Mouse (Mus musculus) stomach, postnatal 0 days (tissue): ENCODE measurements around the gene Abcc4. TPM values are rescaled to one million over a fixed set of nuclear protein-coding genes. Genes with fewer than 3 reads are reported as not detected.

Experiments
- ATAC-seq: fragments of 200-750 bp; cut with Nextera tagmentation; 2 replicates; pipeline ENCODE4 v1.8.0; 2017; ENCODE audit not compliant: low FRiP score, low TSS enrichment
- DNase-seq: peaks from one replicate; pipeline ENCODE4 v3.0.0-alpha.2; 2016; ENCODE audit warnings: low spot score
- H3K27ac ChIP-seq: fragments of 300-500 bp; sonication (generic); replicated peaks from 2 replicates; pipeline ENCODE4 v1.5.1; 2014; ENCODE audit warnings: mild to moderate bottlenecking, control low read depth
- H3K27me3 ChIP-seq: fragments of 300-500 bp; sonication (generic); 2 replicates; pipeline ENCODE4 v1.6.1; 2014; ENCODE audit warnings: low read length; ENCODE audit not compliant: control insufficient read depth, insufficient read depth
- H3K36me3 ChIP-seq: fragments of 300-500 bp; sonication (generic); 2 replicates; pipeline ENCODE4 v1.6.1; 2014; ENCODE audit warnings: low read length, mixed read lengths; ENCODE audit not compliant: control insufficient read depth, insufficient read depth
- H3K4me1 ChIP-seq: fragments of 300-500 bp; sonication (generic); replicated peaks from 2 replicates; pipeline ENCODE4 v1.6.1; 2014; ENCODE audit warnings: antibody characterized with exemption; ENCODE audit not compliant: control insufficient read depth, insufficient read depth
- H3K4me2 ChIP-seq: fragments of 300-500 bp; sonication (generic); replicated peaks from 2 replicates; pipeline ENCODE4 v1.6.1; 2014; ENCODE audit warnings: low read depth, mild to moderate bottlenecking, control low read depth, moderate library complexity
- H3K4me3 ChIP-seq: fragments of 300-500 bp; sonication (generic); 2 replicates; pipeline ENCODE4 v1.5.1; 2014; ENCODE audit warnings: low read depth, low read length, control low read depth
- H3K9ac ChIP-seq: fragments of 300-500 bp; sonication (generic); 2 replicates; pipeline ENCODE4 v1.6.1; 2014; ENCODE audit warnings: mild to moderate bottlenecking, low read length, control low read depth, mixed read lengths
- H3K9me3 ChIP-seq: fragments of 300-500 bp; sonication (generic); 2 replicates; pipeline ENCODE4 v1.6.1; 2016; ENCODE audit warnings: low read length; ENCODE audit not compliant: control insufficient read depth
- CTCF ChIP-seq: IDR thresholded peaks from 2 replicates; pipeline ENCODE4 v1.5.1; 2016; ENCODE audit warnings: antibody characterized with exemption, low read depth, mild to moderate bottlenecking, moderate library complexity
- EP300 ChIP-seq: optimal IDR thresholded peaks from 2 replicates; pipeline ENCODE3; 2016; ENCODE audit warnings: antibody characterized with exemption
- WGBS: fragments of 180-500 bp; shearing (Covaris S2); extraction: QIAGEN DNeasy Blood & Tissue Kit; methylation state at CpG from one replicate; pipeline ENCODE4 v1.1.7; 2014; 5-methylcytosine and 5-hydroxymethylcytosine counted together
- polyA plus RNA-seq: library from polyadenylated mRNA; unstranded; fragments of >200 nt; fragmentation: Nextera tagmentation; extraction: Ambion mirVana; gene quantifications from 2 replicates; pipeline ENCODE4 v1.2.1, GENCODE M21; 2015

Abcc4 gene
- polyA plus RNA-seq, 1 experiment from 2014 or later: 1.9 TPM

DNA sequence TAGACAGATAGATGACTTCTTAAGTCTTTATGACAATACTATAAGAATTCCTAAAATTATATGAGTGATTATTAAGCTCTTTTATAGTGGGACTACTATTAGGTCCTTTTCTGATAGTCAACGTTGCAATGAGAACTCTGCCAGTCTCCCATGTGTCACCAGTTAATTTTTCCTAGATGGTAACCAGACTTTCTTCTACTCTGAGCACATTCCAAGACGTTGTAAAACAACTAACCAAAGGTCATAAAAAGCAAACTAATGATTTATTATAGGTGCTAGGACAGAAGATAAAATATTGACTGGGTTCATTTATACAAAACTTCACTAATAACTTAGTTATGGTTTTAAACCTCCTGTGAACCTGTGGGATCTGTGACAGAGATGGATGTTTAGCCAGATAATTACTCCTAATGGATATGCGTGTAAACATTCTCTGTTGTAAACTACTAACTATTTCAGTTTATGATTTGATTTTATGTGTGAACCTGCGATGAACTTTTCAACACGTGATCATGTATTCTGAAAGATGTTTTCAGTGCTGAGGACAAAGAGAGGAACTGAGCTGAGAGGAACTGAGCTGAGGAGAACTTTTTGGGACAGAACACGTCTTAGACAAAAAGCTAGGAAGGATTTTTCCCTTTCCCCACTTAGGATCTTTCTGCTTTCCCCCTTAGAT, 85.1 kb downstream of the Abcc4 start:
- WGBS: 46% methylated on average over 6 of the region's 6 CpGs

DNA sequence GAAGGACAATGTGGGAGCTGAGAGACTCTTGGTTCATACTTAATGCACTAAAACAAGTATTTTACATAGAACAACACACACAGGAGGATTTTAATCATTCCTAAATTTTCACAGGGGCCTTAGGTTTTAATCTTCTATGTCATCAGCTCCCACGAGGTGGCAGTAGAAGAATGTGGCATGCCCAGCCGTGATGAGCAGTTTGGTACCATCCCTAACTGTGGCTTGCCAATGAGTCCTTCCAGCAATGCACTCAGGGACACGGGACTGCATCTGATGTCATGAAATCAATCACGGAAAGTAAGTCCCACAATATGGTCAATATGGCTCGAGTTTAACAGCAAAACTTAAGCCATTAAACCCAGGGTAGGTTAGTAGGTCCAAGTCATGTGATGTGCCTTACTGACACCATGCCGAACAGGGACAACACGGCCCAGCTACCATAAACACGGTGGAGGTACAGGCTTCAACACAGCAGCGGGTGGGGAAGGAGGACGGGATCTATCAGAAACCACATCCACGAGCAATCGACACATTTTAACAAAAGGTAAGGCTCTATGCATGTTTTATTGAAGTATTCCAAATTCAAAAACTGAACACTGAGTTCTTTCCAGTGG, 89.2 kb downstream of the Abcc4 start:
- 70% methylated on average over 12 of the region's 12 CpGs for WGBS
- no peak for DNase-seq

More for the DNA sequence above, 85.1 kb downstream of the Abcc4 start:
- Histone ChIP-seq H3K27ac (no peak overlapping the region), H3K4me2 (no peak overlapping the region), H3K9me3 (no peaks in the 10 kb centered on the region), H3K9ac (no peak overlapping the region), H3K4me3 (no peak overlapping the region), H3K4me1 (no peaks in the 10 kb centered on the region), H3K27me3 (no peaks in the 10 kb centered on the region), H3K36me3 (no peaks in the 10 kb centered on the region)
- DNase-seq (no peak), ATAC-seq (no peak)
- TF ChIP-seq CTCF (no peak), EP300 (no peak)

DNA sequence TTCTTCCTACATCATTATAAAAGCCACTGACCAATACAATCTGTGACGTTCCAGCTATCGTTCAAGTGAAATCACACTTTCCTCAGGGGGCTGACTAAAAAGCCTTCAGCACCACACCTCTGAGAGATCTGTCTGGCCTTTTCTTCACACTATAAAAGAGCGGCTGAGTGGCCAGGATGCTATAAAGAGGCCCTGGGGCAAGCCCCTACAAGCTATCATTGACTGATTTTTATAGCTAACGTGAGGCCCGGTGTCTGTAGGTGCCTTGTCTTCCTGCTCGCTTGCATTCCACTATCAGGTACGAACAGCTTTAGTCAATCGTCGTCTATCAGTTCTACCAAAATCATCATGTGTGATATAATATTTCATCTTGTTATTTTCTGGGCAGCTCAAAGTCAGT, 92.3 kb downstream of the Abcc4 start:
- no peak overlapping the region for H3K4me3 ChIP-seq
- H3K9ac ChIP-seq: no peak overlapping the region
- H3K36me3 ChIP-seq: no peaks in the 10 kb centered on the region
- no peaks in the 10 kb centered on the region for H3K9me3 ChIP-seq
- DNase-seq: no peak
- no peak overlapping the region for H3K27ac ChIP-seq
- H3K27me3 ChIP-seq: no peaks in the 10 kb centered on the region
- 63% methylated on average over 9 of the region's 9 CpGs for WGBS
- no peak for ATAC-seq
- no peaks in the 10 kb centered on the region for H3K4me1 ChIP-seq
- no peak overlapping the region for H3K4me2 ChIP-seq
- TF ChIP-seq EP300 (no peak), CTCF (no peak)

More for the DNA sequence above, 89.2 kb downstream of the Abcc4 start:
- H3K4me1 ChIP-seq: no peaks in the 10 kb centered on the region
- no peak overlapping the region for H3K4me3 ChIP-seq
- no peak overlapping the region for H3K9ac ChIP-seq
- TF ChIP-seq EP300 (no peak), CTCF (peak; percentile 88)
- no peaks in the 10 kb centered on the region for H3K9me3 ChIP-seq
- no peaks in the 10 kb centered on the region for H3K27me3 ChIP-seq
- no peak overlapping the region for H3K4me2 ChIP-seq
- ATAC-seq: no peak
- no peaks in the 10 kb centered on the region for H3K36me3 ChIP-seq
- H3K27ac ChIP-seq: no peak overlapping the region

DNA sequence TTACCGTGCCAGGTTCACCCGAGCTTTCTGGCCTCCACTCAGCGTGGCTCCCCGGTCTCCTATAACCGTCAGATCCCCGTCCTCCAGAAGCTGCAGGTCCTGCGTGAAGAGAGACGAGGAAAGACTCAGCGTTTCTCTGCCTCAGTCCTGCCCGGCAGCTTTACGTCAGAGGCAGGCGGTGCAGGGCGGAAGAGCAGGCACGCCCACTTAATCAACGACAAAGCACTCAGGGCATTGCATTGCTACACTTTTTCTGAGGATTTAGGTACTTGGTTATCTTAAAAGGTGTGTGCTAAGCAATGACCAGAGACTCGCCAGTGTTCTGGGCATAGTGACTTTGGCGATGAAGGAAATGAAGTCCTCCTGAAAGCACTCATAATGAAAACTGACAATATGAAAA, 94.3 kb downstream of the Abcc4 start:
- WGBS: 44% methylated on average over 17 of the region's 17 CpGs
- Histone ChIP-seq H3K27me3 (no peaks in the 10 kb centered on the region), H3K4me2 (peak overlapping the region; percentile 2; the same call in 1 of the 2 replicates), H3K36me3 (no peaks in the 10 kb centered on the region), H3K27ac (no peak overlapping the region), H3K9me3 (no peaks in the 10 kb centered on the region), H3K4me1 (no peaks in the 10 kb centered on the region), H3K4me3 (no peak overlapping the region), H3K9ac (no peak overlapping the region)
- DNase-seq (peak; percentile 77), ATAC-seq (peak; percentile 90)
- TF ChIP-seq CTCF: no peak
- TF ChIP-seq EP300: no peak

DNA sequence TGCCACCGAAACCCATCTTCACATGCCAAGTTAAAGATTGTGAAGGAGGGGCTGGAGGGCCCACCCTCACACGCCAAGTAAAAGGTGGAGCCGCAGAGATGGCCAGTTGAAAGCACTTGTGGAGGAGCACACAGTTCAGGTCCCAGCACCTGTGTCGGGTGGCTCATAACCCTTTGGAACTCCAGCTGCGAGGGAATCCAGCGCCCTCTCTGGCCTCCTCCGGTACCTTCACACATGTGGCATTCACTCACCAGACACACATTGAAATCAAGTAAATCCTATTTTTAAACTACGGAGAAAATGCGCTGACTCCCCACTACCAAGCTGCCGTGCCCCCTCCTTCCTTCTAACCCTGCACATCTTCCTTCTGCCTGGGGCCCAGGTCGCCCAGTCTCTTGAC, 95.2 kb downstream of the Abcc4 start:
- ATAC-seq: no peak
- H3K4me3 ChIP-seq: no peak overlapping the region
- no peak overlapping the region for H3K9ac ChIP-seq
- no peak overlapping the region for H3K4me2 ChIP-seq
- no peaks in the 10 kb centered on the region for H3K27me3 ChIP-seq
- no peaks in the 10 kb centered on the region for H3K36me3 ChIP-seq
- no peak for DNase-seq
- WGBS: 95% methylated on average over 11 of the region's 11 CpGs
- no peaks in the 10 kb centered on the region for H3K4me1 ChIP-seq
- H3K9me3 ChIP-seq: no peaks in the 10 kb centered on the region
- TF ChIP-seq CTCF (no peak), EP300 (no peak)
- H3K27ac ChIP-seq: no peak overlapping the region

DNA sequence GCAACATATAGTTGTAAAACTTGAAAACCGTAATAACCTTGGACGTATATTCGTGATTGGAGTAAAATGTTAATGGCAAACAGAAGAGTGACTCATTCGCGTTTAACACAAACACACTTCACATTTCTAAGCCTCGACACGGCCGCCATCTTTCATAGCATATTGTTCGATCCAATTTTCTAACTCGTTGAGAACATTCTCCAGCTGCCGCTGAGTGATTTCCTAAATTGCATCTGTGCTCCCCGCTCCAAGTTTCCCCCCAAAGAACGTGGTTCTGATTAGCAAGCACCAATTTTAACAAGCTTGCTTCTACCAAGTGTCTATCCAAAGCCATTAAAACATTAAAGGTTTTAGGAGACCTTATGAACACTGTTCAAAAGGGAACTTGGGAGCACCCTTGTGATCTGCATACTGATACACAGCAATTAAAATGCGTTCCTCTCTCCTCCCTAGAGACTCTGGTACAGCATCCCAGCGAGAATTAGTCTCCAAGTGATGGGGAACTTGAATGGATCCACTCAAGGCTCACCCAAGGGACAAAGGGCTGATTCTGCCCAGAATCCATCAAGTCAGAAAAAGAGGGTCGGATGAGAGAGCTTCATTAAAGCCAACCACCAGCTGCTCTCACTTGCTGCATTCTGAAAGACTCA, 97.1 kb downstream of the Abcc4 start:
- DNase-seq: no peak
- Histone ChIP-seq H3K9me3 (no peaks in the 10 kb centered on the region), H3K4me3 (no peak overlapping the region), H3K27ac (no peak overlapping the region), H3K9ac (no peak overlapping the region), H3K36me3 (no peaks in the 10 kb centered on the region), H3K4me2 (no peak overlapping the region), H3K27me3 (no peaks in the 10 kb centered on the region), H3K4me1 (no peaks in the 10 kb centered on the region)
- ATAC-seq: no peak
- no peak for TF ChIP-seq CTCF
- no peak for TF ChIP-seq EP300
- 74% methylated on average over 16 of the region's 16 CpGs for WGBS
